In genomic region chr8:128704376-128704775, GRCm38 (mm10) we compare ENCODE assay signal across 23 mouse cellular contexts. TPM values are rescaled to one million over a fixed set of nuclear protein-coding genes. Genes with fewer than 3 reads are reported as not detected.
DNase-seq lines count a peak whose midpoint lies in the region; ATAC-seq and TF ChIP-seq lines count a peak whose summit lies in the region.
"Had no signal": no experiment of that assay in that cellular context is flagged by ENCODE, and none has a peak within 500 bp of the region (broad histone marks: within the 10 kb centered on the region; RNA-seq: fewer than 3 reads in every experiment).

No protein-coding gene starts in this region.

- ATAC-seq in liver, embryonic 11.5 days (replicated peaks; ENCODE audit: low FRiP score) = no peak
- no peak for ATAC-seq in liver, embryonic 12.5 days
- ATAC-seq: activated CD4-positive, CD25-positive, alpha-beta regulatory T cell, adult 4 months; forebrain, embryonic 14.5 days; hindbrain, embryonic 16.5 days; inflammation-experienced regulatory T-cells, adult 6 months; intestine, postnatal 0 days had no signal

- peak overlapping the region; percentile 9; the same call in 1 of the 2 replicates for H3K27ac ChIP-seq in gastrocnemius, adult 2 months
- peak overlapping the region; percentile 15; the same call in 1 of the 2 replicates for H3K27ac ChIP-seq in layer of hippocampus, adult 2 months
- H3K27ac ChIP-seq in brown adipose tissue, adult 24 weeks (replicated peaks; ENCODE audit: low read depth, low read length) = 0 out of 2 replicates have a peak overlapping the region, but pooled peaks have one; percentile 40
- H3K27ac ChIP-seq in liver, embryonic 11.5 days (ENCODE audit: low read depth, low read length) = no peak overlapping the region
- no peak overlapping the region for H3K27ac ChIP-seq in liver, embryonic 12.5 days
- H3K27ac ChIP-seq: embryonic facial prominence, embryonic 13.5 days; forebrain, embryonic 10.5 days; heart, embryonic 10.5 days; hindbrain, embryonic 12.5 days had no signal

- H3K4me3 ChIP-seq in gastrocnemius, adult 2 months = no peak overlapping the region
- H3K4me3 ChIP-seq in layer of hippocampus, adult 2 months = no peak overlapping the region
- H3K4me3 ChIP-seq in brown adipose tissue, adult 24 weeks (ENCODE audit: insufficient read depth, low read depth, low read length) = no peak overlapping the region
- no peak overlapping the region for H3K4me3 ChIP-seq in liver, embryonic 11.5 days (ENCODE audit: low read depth, low read length)
- H3K4me3 ChIP-seq in liver, embryonic 12.5 days = no peak overlapping the region
- H3K4me3 ChIP-seq: embryonic facial prominence, embryonic 13.5 days; forebrain, embryonic 10.5 days; heart, embryonic 10.5 days; hindbrain, embryonic 12.5 days had no signal

- no peaks in the 10 kb centered on the region for H3K9me3 ChIP-seq in liver, embryonic 11.5 days (ENCODE audit: control insufficient read depth, low read length)
- H3K9me3 ChIP-seq in liver, embryonic 12.5 days (replicated peaks) = no peaks in the 10 kb centered on the region
- H3K9me3 ChIP-seq: embryonic facial prominence, embryonic 13.5 days; forebrain, embryonic 10.5 days; heart, embryonic 10.5 days; hindbrain, embryonic 12.5 days had no signal

- TF ChIP-seq CTCF in gastrocnemius, adult 2 months (IDR thresholded peaks at IDR 0.05) = no peak
- TF ChIP-seq CTCF in layer of hippocampus, adult 2 months (conservative IDR thresholded peaks at IDR 0.05) = no peak

- no peaks in the 10 kb centered on the region for H3K27me3 ChIP-seq in liver, embryonic 11.5 days (replicated peaks; ENCODE audit: control insufficient read depth, insufficient read depth, low read length)
- H3K27me3 ChIP-seq in liver, embryonic 12.5 days (replicated peaks) = no peaks in the 10 kb centered on the region
- H3K27me3 ChIP-seq: embryonic facial prominence, embryonic 13.5 days; hindbrain, embryonic 12.5 days had no signal

- no peak overlapping the region for H3K4me2 ChIP-seq in liver, embryonic 11.5 days
- no peak overlapping the region for H3K4me2 ChIP-seq in liver, embryonic 12.5 days
- H3K4me2 ChIP-seq: embryonic facial prominence, embryonic 13.5 days; hindbrain, embryonic 12.5 days had no signal

- H3K36me3 ChIP-seq in liver, embryonic 11.5 days (ENCODE audit: control insufficient read depth, insufficient read depth, low read length) = peaks cover 7% of the 10 kb centered on the region; the same call in 1 of the 2 replicates
- peaks cover 36% of the 10 kb centered on the region for H3K36me3 ChIP-seq in liver, embryonic 12.5 days

- intact Hi-C loops in gastrocnemius, adult 2 months (cut with DNase I) = no loop called here

- no peak overlapping the region for H3K9ac ChIP-seq in liver, embryonic 11.5 days (ENCODE audit: low read depth, low read length)
- no peak overlapping the region for H3K9ac ChIP-seq in liver, embryonic 12.5 days
- H3K9ac ChIP-seq: embryonic facial prominence, embryonic 13.5 days; hindbrain, embryonic 12.5 days had no signal

- 85% methylated on average over 1 of the region's 1 CpGs for WGBS in liver, embryonic 11.5 days
- 83% methylated on average over 1 of the region's 1 CpGs for WGBS in liver, embryonic 12.5 days (ENCODE audit: insufficient replicate concordance)

- DNase-seq in gastrocnemius, adult 2 months = no peak
- no peak for DNase-seq in gastrocnemius, adult 18-20 months (ENCODE audit: low spot score)
- no peak for DNase-seq in layer of hippocampus, adult 2 months (ENCODE audit: low spot score in 2 of 2)
- DNase-seq in layer of hippocampus, adult 8-10 months (ENCODE audit: low spot score in 2 of 2) = no peak
- no peak for DNase-seq in liver, embryonic 11.5 days (ENCODE audit: low spot score)
- DNase-seq: adrenal gland, postnatal 36 days; cerebellum, adult 11 months; cerebellum, adult 9-10 months; cerebellum, postnatal 25 days; gastrocnemius, postnatal 25 days; heart, postnatal 36 days; kidney, adult 8-10 months had no signal

- H3K4me1 ChIP-seq in brown adipose tissue, adult 24 weeks (ENCODE audit: control insufficient read depth, insufficient read depth, insufficient read length, low read length) = peaks cover 11% of the 10 kb centered on the region
- H3K4me1 ChIP-seq in liver, embryonic 11.5 days (replicated peaks; ENCODE audit: control insufficient read depth, insufficient read depth, low read length) = peaks cover 10% of the 10 kb centered on the region
- peaks cover 29% of the 10 kb centered on the region for H3K4me1 ChIP-seq in liver, embryonic 12.5 days
- H3K4me1 ChIP-seq: embryonic facial prominence, embryonic 13.5 days; forebrain, embryonic 10.5 days; hindbrain, embryonic 12.5 days had no signal

RNA-seq across cellular contexts. Expression of gene Itgb1, which starts 18.9 kb away (rescaled TPM):
- 100 to 1,000 TPM; 166 to 198 TPM for total RNA-seq in gastrocnemius, adult 2 months (2021)
- 100 to 1,000 TPM; 147 to 171 TPM for total RNA-seq in gastrocnemius, adult 18-20 months (2021)
- total RNA-seq in layer of hippocampus, adult 2 months (2021) = 10 to 100 TPM; 36.4 to 36.8 TPM
- total RNA-seq in layer of hippocampus, adult 8-10 months (2022) = 10 to 100 TPM; 37.0 to 52.4 (median 45.1) TPM
- 111 and 122 TPM in 2 replicates for polyA plus RNA-seq in brown adipose tissue, adult 24 weeks (2012; ENCODE audit: insufficient read depth, insufficient read length, missing spikeins)
- polyA plus RNA-seq in liver, embryonic 11.5 days (2014; fragmentation: Nextera tagmentation; extraction: Ambion mirVana) = 194 and 220 TPM in 2 replicates
- polyA plus RNA-seq in liver, embryonic 12.5 days (2016; fragmentation: Nextera tagmentation; extraction: Ambion mirVana) = 129 and 130 TPM in 2 replicates

Comparison
In these comparisons a context has a peak if more than half of its experiments do, and no peak if none do; other contexts are left out.
1. H3K27ac ChIP-seq: peak in gastrocnemius, adult 2 months (single experiment), layer of hippocampus, adult 2 months (single experiment) and brown adipose tissue, adult 24 weeks (single experiment); none in liver, embryonic 11.5 days (single experiment) and liver, embryonic 12.5 days (single experiment).